ENCODE assay signal across 18 mouse cellular contexts in genomic region chr5:35896556-35896955, GRCm38 (mm10). TPM values are rescaled to one million over a fixed set of nuclear protein-coding genes. Genes with fewer than 3 reads are reported as not detected.
A peak's percentile ranks its signal among the peaks of the same experiment; 100 is the strongest.
DNase-seq lines count a peak whose midpoint lies in the region; ATAC-seq and TF ChIP-seq lines count a peak whose summit lies in the region.
"Had no signal": no experiment of that assay in that cellular context is flagged by ENCODE, and none has a peak within 500 bp of the region (broad histone marks: within the 10 kb centered on the region; RNA-seq: fewer than 3 reads in every experiment).

No protein-coding gene starts in this region.

- peak overlapping the region; percentile 28; the same call in 1 of the 2 replicates for H3K27ac ChIP-seq in heart, embryonic 12.5 days (ENCODE audit: poor library complexity, severe bottlenecking)
- H3K27ac ChIP-seq in midbrain, embryonic 13.5 days: no peak overlapping the region; the same call in 1 of the 2 replicates
- no peak overlapping the region for H3K27ac ChIP-seq in midbrain, postnatal 0 days (ENCODE audit: low read depth, low read length)
- no peak overlapping the region for H3K27ac ChIP-seq in forebrain, embryonic 16.5 days (ENCODE audit: low read length)
- peak overlapping the region; percentile 38 for H3K27ac ChIP-seq in neural tube, embryonic 13.5 days (replicated peaks)
- no peak overlapping the region for H3K27ac ChIP-seq in liver, embryonic 11.5 days (ENCODE audit: low read depth, low read length)
- H3K27ac ChIP-seq: embryonic facial prominence, embryonic 12.5 days had no signal

- peak overlapping the region; percentile 46; the same call in 1 of the 2 replicates for H3K9ac ChIP-seq in heart, embryonic 12.5 days
- no peak overlapping the region for H3K9ac ChIP-seq in midbrain, embryonic 13.5 days (replicated peaks)
- H3K9ac ChIP-seq in midbrain, postnatal 0 days (replicated peaks; ENCODE audit: low read length, poor library complexity, severe bottlenecking): no peak overlapping the region
- no peak overlapping the region for H3K9ac ChIP-seq in forebrain, embryonic 16.5 days (replicated peaks; ENCODE audit: low read depth, low read length)
- H3K9ac ChIP-seq in neural tube, embryonic 13.5 days: peak overlapping the region; percentile 19; the same call in 1 of the 2 replicates
- no peak overlapping the region for H3K9ac ChIP-seq in liver, embryonic 11.5 days (ENCODE audit: low read depth, low read length)
- H3K9ac ChIP-seq: embryonic facial prominence, embryonic 12.5 days had no signal

- H3K27me3 ChIP-seq in heart, embryonic 12.5 days (replicated peaks): no peaks in the 10 kb centered on the region
- H3K27me3 ChIP-seq in midbrain, embryonic 13.5 days: no peaks in the 10 kb centered on the region
- H3K27me3 ChIP-seq in midbrain, postnatal 0 days (ENCODE audit: insufficient read depth, low read length): no peaks in the 10 kb centered on the region
- H3K27me3 ChIP-seq in forebrain, embryonic 16.5 days (replicated peaks; ENCODE audit: control insufficient read depth, insufficient read depth, low read length): no peaks in the 10 kb centered on the region
- H3K27me3 ChIP-seq in neural tube, embryonic 13.5 days: 0 out of 2 replicates have a peak, but pooled peaks cover 3% of the 10 kb centered on the region
- H3K27me3 ChIP-seq in liver, embryonic 11.5 days (replicated peaks; ENCODE audit: control insufficient read depth, insufficient read depth, low read length): peaks cover 17% of the 10 kb centered on the region
- H3K27me3 ChIP-seq: embryonic facial prominence, embryonic 12.5 days; Patski had no signal

- no peak overlapping the region for H3K4me3 ChIP-seq in heart, embryonic 12.5 days
- H3K4me3 ChIP-seq in midbrain, embryonic 13.5 days (replicated peaks): no peak overlapping the region; the same call in 1 of the 2 replicates
- H3K4me3 ChIP-seq in midbrain, postnatal 0 days (ENCODE audit: low read depth, low read length): no peak overlapping the region
- no peak overlapping the region for H3K4me3 ChIP-seq in forebrain, embryonic 16.5 days (replicated peaks; ENCODE audit: low read length)
- peak overlapping the region; percentile 96; the same call in 1 of the 2 replicates for H3K4me3 ChIP-seq in neural tube, embryonic 13.5 days
- H3K4me3 ChIP-seq in liver, embryonic 11.5 days (ENCODE audit: low read depth, low read length): no peak overlapping the region
- H3K4me3 ChIP-seq: embryonic facial prominence, embryonic 12.5 days had no signal

- peak overlapping the region; percentile 3; the same call in 1 of the 2 replicates for H3K4me2 ChIP-seq in heart, embryonic 12.5 days
- peak overlapping the region; percentile 97 for H3K4me2 ChIP-seq in midbrain, embryonic 13.5 days (replicated peaks)
- no peak overlapping the region for H3K4me2 ChIP-seq in midbrain, postnatal 0 days (ENCODE audit: low read depth, low read length, poor library complexity, severe bottlenecking)
- H3K4me2 ChIP-seq in forebrain, embryonic 16.5 days (ENCODE audit: low read length): peak overlapping the region; percentile 22
- peak overlapping the region; percentile 95 for H3K4me2 ChIP-seq in neural tube, embryonic 13.5 days
- H3K4me2 ChIP-seq in liver, embryonic 11.5 days: no peak overlapping the region
- H3K4me2 ChIP-seq: embryonic facial prominence, embryonic 12.5 days had no signal

- no peak for ATAC-seq in heart, embryonic 12.5 days (ENCODE audit: insufficient number of reproducible peaks, low FRiP score)
- ATAC-seq in midbrain, embryonic 13.5 days: no peak
- ATAC-seq in midbrain, postnatal 0 days (ENCODE audit: low FRiP score): no peak
- no peak for ATAC-seq in forebrain, embryonic 16.5 days
- ATAC-seq in neural tube, embryonic 13.5 days (ENCODE audit: low read depth): no peak
- ATAC-seq in liver, embryonic 11.5 days (replicated peaks; ENCODE audit: low FRiP score): no peak
- ATAC-seq: activated CD4-positive, CD25-positive, alpha-beta regulatory T cell, adult 4 months; Patski had no signal

- WGBS in heart, embryonic 12.5 days: 73% methylated on average over 4 of the region's 4 CpGs
- 71% methylated on average over 4 of the region's 4 CpGs for WGBS in midbrain, embryonic 13.5 days
- 68% methylated on average over 4 of the region's 4 CpGs for WGBS in midbrain, postnatal 0 days
- 44% methylated on average over 4 of the region's 4 CpGs for WGBS in forebrain, embryonic 16.5 days
- WGBS in neural tube, embryonic 13.5 days: 55% methylated on average over 4 of the region's 4 CpGs
- 83% methylated on average over 4 of the region's 4 CpGs for WGBS in liver, embryonic 11.5 days

- no peak for TF ChIP-seq CTCF in midbrain, postnatal 0 days (IDR thresholded peaks at IDR 0.05)

- no peaks in the 10 kb centered on the region for H3K9me3 ChIP-seq in heart, embryonic 12.5 days (replicated peaks)
- H3K9me3 ChIP-seq in midbrain, embryonic 13.5 days: no peaks in the 10 kb centered on the region
- H3K9me3 ChIP-seq in midbrain, postnatal 0 days (ENCODE audit: low read length): no peaks in the 10 kb centered on the region
- no peaks in the 10 kb centered on the region for H3K9me3 ChIP-seq in forebrain, embryonic 16.5 days (ENCODE audit: control insufficient read depth, low read length)
- no peaks in the 10 kb centered on the region for H3K9me3 ChIP-seq in neural tube, embryonic 13.5 days
- no peaks in the 10 kb centered on the region for H3K9me3 ChIP-seq in liver, embryonic 11.5 days (ENCODE audit: control insufficient read depth, low read length)
- H3K9me3 ChIP-seq: embryonic facial prominence, embryonic 12.5 days had no signal

- DNase-seq in heart, adult 18-20 months: no peak
- DNase-seq in midbrain, postnatal 0 days (ENCODE audit: low spot score): no peak
- no peak for DNase-seq in liver, embryonic 11.5 days (ENCODE audit: low spot score)
- no peak for DNase-seq in cerebellum, postnatal 25 days
- DNase-seq: adrenal gland, postnatal 25 days; B cell, adult 2 months; cerebellum, adult 2 months; heart, postnatal 4 days; kidney, adult 11 months; kidney, postnatal 14 days; thymus, postnatal 14 days had no signal

- peaks cover 8% of the 10 kb centered on the region; the same call in 1 of the 2 replicates for H3K36me3 ChIP-seq in heart, embryonic 12.5 days
- H3K36me3 ChIP-seq in midbrain, embryonic 13.5 days: no peaks in the 10 kb centered on the region
- no peaks in the 10 kb centered on the region for H3K36me3 ChIP-seq in midbrain, postnatal 0 days (ENCODE audit: insufficient read depth, low read length)
- H3K36me3 ChIP-seq in forebrain, embryonic 16.5 days (ENCODE audit: control insufficient read depth, insufficient read depth): no peaks in the 10 kb centered on the region
- no peaks in the 10 kb centered on the region for H3K36me3 ChIP-seq in neural tube, embryonic 13.5 days
- no peaks in the 10 kb centered on the region for H3K36me3 ChIP-seq in liver, embryonic 11.5 days (ENCODE audit: control insufficient read depth, insufficient read depth, low read length)
- H3K36me3 ChIP-seq: embryonic facial prominence, embryonic 12.5 days had no signal

- H3K4me1 ChIP-seq in heart, embryonic 12.5 days (replicated peaks): peaks cover 63% of the 10 kb centered on the region
- H3K4me1 ChIP-seq in midbrain, embryonic 13.5 days (replicated peaks): peaks cover 74% of the 10 kb centered on the region
- H3K4me1 ChIP-seq in midbrain, postnatal 0 days (ENCODE audit: insufficient read depth, low read length): peaks cover 12% of the 10 kb centered on the region
- H3K4me1 ChIP-seq in forebrain, embryonic 16.5 days (replicated peaks; ENCODE audit: control insufficient read depth, insufficient read depth, low read length): peaks cover 60% of the 10 kb centered on the region
- H3K4me1 ChIP-seq in neural tube, embryonic 13.5 days (replicated peaks): peaks cover 77% of the 10 kb centered on the region
- H3K4me1 ChIP-seq in liver, embryonic 11.5 days (replicated peaks; ENCODE audit: control insufficient read depth, insufficient read depth, low read length): peaks cover 14% of the 10 kb centered on the region

RNA-seq across cellular contexts. Expression of gene Afap1, which starts 3.4 kb away (rescaled TPM):
- polyA plus RNA-seq in heart, embryonic 12.5 days (2016; fragmentation: Nextera tagmentation; extraction: Ambion mirVana): 30.5 and 33.1 TPM in 2 replicates
- total RNA-seq in heart, adult 18-20 months (2021): 10 to 100 TPM; 16.9 to 19.2 TPM
- polyA plus RNA-seq in midbrain, embryonic 13.5 days (2015; fragmentation: Nextera tagmentation; extraction: Ambion mirVana): 68.7 and 73.0 TPM in 2 replicates
- total RNA-seq in midbrain, postnatal 0 days (2014; rRNA removed): 65.4 and 80.9 TPM in 2 replicates
- 43.5 and 43.8 TPM in 2 replicates for polyA plus RNA-seq in midbrain, postnatal 0 days (2015; fragmentation: Nextera tagmentation; extraction: Ambion mirVana)
- polyA plus RNA-seq in forebrain, embryonic 16.5 days (2015; fragmentation: Nextera tagmentation; extraction: Ambion mirVana): 64.1 and 64.7 TPM in 2 replicates
- 92.2 and 99.6 TPM in 2 replicates for polyA plus RNA-seq in neural tube, embryonic 13.5 days (2015; fragmentation: Nextera tagmentation; extraction: Ambion mirVana)
- polyA plus RNA-seq in liver, embryonic 11.5 days (2014; fragmentation: Nextera tagmentation; extraction: Ambion mirVana): 6.7 and 6.8 TPM in 2 replicates

Comparison
In these comparisons a context has a peak if more than half of its experiments do, and no peak if none do; other contexts are left out.
1. H3K4me2 ChIP-seq: peak in heart, embryonic 12.5 days (single experiment), midbrain, embryonic 13.5 days (single experiment), forebrain, embryonic 16.5 days (single experiment) and neural tube, embryonic 13.5 days (single experiment); none in midbrain, postnatal 0 days (single experiment) and liver, embryonic 11.5 days (single experiment).
2. H3K27ac ChIP-seq: peak in heart, embryonic 12.5 days (single experiment) and neural tube, embryonic 13.5 days (single experiment); none in midbrain, embryonic 13.5 days (single experiment), midbrain, postnatal 0 days (single experiment), forebrain, embryonic 16.5 days (single experiment) and liver, embryonic 11.5 days (single experiment).
3. H3K9ac ChIP-seq: peak in heart, embryonic 12.5 days (single experiment) and neural tube, embryonic 13.5 days (single experiment); none in midbrain, embryonic 13.5 days (single experiment), midbrain, postnatal 0 days (single experiment), forebrain, embryonic 16.5 days (single experiment) and liver, embryonic 11.5 days (single experiment).